Mouse (Mus musculus) cortical plate, adult 2 months (tissue): ENCODE measurements around the gene C1qa. TPM values are rescaled to one million over a fixed set of nuclear protein-coding genes. Genes with fewer than 3 reads are reported as not detected.
A peak's percentile ranks its signal among the peaks of the same experiment; 100 is the strongest.

Source experiments
- H3K27ac ChIP-seq: fragments of 200-500 bp; 2 replicates; pipeline ENCODE4 v1.5.1; 2012; ENCODE audit warnings: low read length, control low read depth, inconsistent platforms; ENCODE audit not compliant: insufficient read depth
- H3K4me1 ChIP-seq: fragments of 200-500 bp; 2 replicates; pipeline ENCODE4 v1.6.1; 2011; ENCODE audit warnings: low read length; ENCODE audit not compliant: control insufficient read depth, insufficient read depth
- H3K4me3 ChIP-seq: fragments of 200-500 bp; 2 replicates; pipeline ENCODE4 v1.5.1; 2011; ENCODE audit warnings: mild to moderate bottlenecking, low read length, control low read depth; ENCODE audit not compliant: insufficient read depth
- CTCF ChIP-seq: fragments of 200-500 bp; IDR thresholded peaks from 2 replicates; pipeline ENCODE4 v1.5.1; 2011; ENCODE audit warnings: mild to moderate bottlenecking, control low read depth, low read length; ENCODE audit not compliant: insufficient read depth; ENCODE audit errors: extremely low read depth
- POLR2A ChIP-seq: fragments of 200-500 bp; IDR thresholded peaks from 2 replicates; pipeline ENCODE4 v1.6.1; 2011; ENCODE audit warnings: mild to moderate bottlenecking, low read length, control low read depth; ENCODE audit not compliant: insufficient read depth; ENCODE audit errors: extremely low read depth
- polyA plus RNA-seq: library from polyadenylated mRNA; depleted of rRNA; stranded (reverse); fragments of >200 nt; gene quantifications from 2 replicates; pipeline ENCODE4 v1.2.3, GENCODE M21; 2012

The C1qa gene
- polyA plus RNA-seq, 1 experiment, result 91.1 TPM

DNA sequence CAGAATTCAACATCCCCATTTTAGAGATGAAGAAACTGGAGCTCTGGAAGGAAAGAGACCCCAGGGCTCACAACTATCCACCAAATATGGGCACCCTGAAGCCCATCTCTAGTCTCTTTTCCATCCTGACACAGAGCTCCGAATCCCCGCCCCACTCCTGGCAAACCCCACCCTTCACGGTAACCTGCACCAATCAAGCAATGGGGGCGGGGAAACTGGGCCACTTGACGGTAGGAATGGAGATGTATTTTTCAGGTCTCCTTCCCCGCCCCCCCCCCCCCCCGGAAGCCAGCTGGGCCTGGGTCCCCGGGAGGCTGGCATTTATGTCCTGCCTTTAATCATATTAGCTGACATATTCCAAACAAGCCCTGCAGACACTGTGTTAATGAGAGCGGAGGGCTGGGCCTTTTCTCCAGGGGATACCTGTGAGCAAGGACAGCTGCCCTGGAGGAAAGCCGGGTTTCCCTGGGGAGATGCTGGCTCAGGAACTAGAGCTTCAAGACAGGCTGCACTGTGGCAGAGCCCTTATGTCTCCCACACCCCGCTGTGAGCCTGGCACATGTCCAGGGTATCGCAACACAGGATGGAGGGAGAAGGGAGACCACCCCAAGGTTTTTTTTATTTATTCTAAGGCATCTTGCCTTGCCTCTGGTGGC lies 30.8 kb downstream of the C1qa start:
- Histone ChIP-seq H3K4me3 (no peak overlapping the region), H3K4me1 (peaks cover 2% of the 10 kb centered on the region), H3K27ac (no peak overlapping the region)
- TF ChIP-seq POLR2A, result no peak
- no peak for TF ChIP-seq CTCF

DNA sequence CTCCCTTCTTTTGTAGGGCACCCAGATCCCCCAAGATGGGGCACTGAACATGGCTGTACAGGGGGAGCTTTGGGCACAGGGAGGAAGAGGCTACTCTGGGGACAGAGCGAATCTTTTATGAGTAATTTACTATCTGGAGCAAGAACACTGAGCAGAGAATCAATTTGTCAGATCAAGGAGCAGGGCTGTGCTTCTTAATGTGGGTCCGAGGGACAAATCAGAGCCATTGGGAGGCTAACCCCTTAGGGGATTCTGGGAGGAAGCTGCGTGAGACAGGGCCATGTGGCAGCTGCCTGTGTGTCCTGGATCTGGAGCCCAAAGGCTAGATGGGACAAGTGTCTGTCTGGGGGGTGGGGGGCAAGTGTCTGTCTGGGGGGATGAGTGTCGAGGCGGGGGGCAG lies 33.1 kb downstream of the C1qa start:
- no peak overlapping the region for H3K4me3 ChIP-seq
- no peak for TF ChIP-seq POLR2A
- no peak for TF ChIP-seq CTCF
- peaks cover 2% of the 10 kb centered on the region for H3K4me1 ChIP-seq
- H3K27ac ChIP-seq, result no peak overlapping the region

GRCm38 (mm10) chr4:136864751-136865470 lies 33.7 kb downstream of the C1qa start:
- no peak overlapping the region for H3K4me3 ChIP-seq
- H3K27ac ChIP-seq, result no peak overlapping the region
- TF ChIP-seq POLR2A (no peak), CTCF (no peak)
- peaks cover 2% of the 10 kb centered on the region for H3K4me1 ChIP-seq

DNA sequence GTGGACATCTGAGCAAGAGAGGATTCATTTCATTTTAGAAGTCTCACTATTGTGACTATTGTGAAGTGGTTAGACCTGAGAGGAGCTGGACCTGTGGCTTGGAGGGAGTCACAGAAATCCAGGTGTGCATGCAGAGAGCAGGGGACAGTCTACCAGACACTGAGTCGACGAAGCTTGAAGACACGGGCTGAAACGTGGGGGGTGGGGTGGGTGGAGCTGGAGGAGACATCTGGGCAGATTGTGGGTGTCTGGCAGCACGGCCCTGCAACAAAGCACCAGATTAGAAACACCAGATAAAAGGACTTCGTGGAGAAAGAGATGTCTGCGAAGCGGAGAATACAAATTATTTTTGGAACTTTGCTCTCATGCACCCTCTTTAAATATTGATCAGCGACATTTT lies 35.1 kb downstream of the C1qa start:
- TF ChIP-seq POLR2A (no peak), CTCF (no peak)
- Histone ChIP-seq H3K4me1 (peaks cover 2% of the 10 kb centered on the region), H3K4me3 (no peak overlapping the region), H3K27ac (no peak overlapping the region)

DNA sequence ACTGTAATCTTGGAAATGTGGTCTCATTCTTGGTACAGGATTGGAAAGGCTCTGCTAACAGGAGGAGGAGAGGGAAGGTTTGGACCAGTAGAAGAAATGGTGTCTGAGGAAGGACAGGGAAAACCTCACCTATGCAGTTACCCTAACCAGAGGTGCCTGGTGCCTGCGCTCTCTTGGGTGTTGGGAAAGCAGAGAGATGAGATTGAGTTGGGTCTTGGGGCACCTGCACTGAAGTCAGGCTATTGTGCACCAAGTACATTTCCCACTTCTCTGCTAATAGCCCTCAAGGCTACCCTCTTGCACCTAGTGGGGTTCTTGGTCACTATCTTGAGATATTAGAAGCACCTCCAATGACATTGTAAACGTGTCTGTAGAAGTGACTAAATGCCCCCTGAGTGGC lies 36.2 kb downstream of the C1qa start:
- Histone ChIP-seq H3K27ac (no peak overlapping the region), H3K4me3 (no peak overlapping the region), H3K4me1 (peaks cover 2% of the 10 kb centered on the region)
- TF ChIP-seq CTCF, result no peak
- TF ChIP-seq POLR2A, result no peak

DNA sequence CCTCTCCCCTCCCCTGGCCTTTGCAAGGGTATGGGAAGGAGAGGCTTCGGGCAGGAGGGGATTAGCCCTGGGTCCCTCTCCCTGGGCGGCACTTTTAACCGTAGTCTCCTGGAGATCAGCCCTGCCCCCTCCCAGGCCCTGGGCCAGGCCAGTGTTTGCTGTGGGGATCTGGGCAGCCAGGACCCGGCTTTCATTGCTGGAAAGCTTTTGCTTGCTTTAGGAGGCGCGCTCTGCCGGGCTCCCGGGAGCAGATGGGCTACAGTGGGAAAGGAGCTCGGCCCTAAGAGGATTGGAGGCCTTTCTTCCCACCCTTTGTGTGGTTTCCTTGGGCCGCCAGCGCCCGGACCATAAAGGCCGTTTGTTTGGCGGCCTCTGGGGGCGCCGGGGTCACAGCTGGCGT lies 36.8 kb downstream of the C1qa start:
- H3K4me3 ChIP-seq, result no peak overlapping the region
- TF ChIP-seq CTCF (no peak), POLR2A (no peak)
- peaks cover 2% of the 10 kb centered on the region for H3K4me1 ChIP-seq
- H3K27ac ChIP-seq, result no peak overlapping the region

GRCm38 (mm10) chr4:136860022-136860421 lies 38.6 kb downstream of the C1qa start:
- no peak for TF ChIP-seq CTCF
- TF ChIP-seq POLR2A, result no peak
- H3K4me3 ChIP-seq, result no peak overlapping the region
- H3K4me1 ChIP-seq, result peaks cover 2% of the 10 kb centered on the region
- H3K27ac ChIP-seq, result no peak overlapping the region

- no peak for TF ChIP-seq POLR2A
- TF ChIP-seq CTCF, result peak; percentile 30
- no peaks in the 10 kb centered on the region for H3K4me1 ChIP-seq
- no peak overlapping the region for H3K4me3 ChIP-seq
- no peak overlapping the region for H3K27ac ChIP-seq
Observed at GRCm38 (mm10) chr4:136855081-136855480, 43.5 kb downstream of the C1qa start.

- H3K4me1 ChIP-seq, result peaks cover 2% of the 10 kb centered on the region; the same call in 1 of the 2 replicates
- no peak overlapping the region for H3K4me3 ChIP-seq
- H3K27ac ChIP-seq, result no peak overlapping the region
- no peak for TF ChIP-seq POLR2A
- TF ChIP-seq CTCF, result no peak
Observed at GRCm38 (mm10) chr4:136852989-136853388, 45.6 kb downstream of the C1qa start.

DNA sequence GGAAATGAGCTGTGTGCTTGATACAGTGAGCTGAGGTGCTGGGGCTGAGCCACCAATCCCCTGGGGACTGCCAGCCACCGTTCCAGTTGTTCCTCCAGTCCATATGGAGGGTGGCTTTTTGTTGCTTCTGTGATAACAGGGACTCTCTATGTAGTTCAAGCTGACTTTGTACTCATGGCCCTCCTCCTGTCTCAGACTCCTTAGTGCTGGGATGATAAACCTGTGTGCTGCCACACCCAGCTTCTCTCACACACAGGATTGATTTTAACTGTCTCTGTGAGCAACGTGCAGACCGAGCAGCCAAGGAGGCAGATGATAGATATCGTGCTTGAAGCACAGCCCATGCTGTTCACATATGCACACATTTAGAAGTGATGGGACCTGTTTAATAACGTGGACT lies 46.5 kb downstream of the C1qa start:
- no peak overlapping the region for H3K4me3 ChIP-seq
- no peak for TF ChIP-seq CTCF
- no peak for TF ChIP-seq POLR2A
- no peak overlapping the region for H3K27ac ChIP-seq
- peaks cover 2% of the 10 kb centered on the region; the same call in 1 of the 2 replicates for H3K4me1 ChIP-seq
